Mouse (Mus musculus) forebrain, embryonic 14.5 days (tissue): ENCODE results near the gene Lmntd1. TPM values are rescaled to one million over a fixed set of nuclear protein-coding genes. Genes with fewer than 3 reads are reported as not detected.

Experiments
- ATAC-seq: fragments of 200-750 bp; cut with Nextera tagmentation; 2 replicates; pipeline ENCODE4 v1.8.0; 2017; ENCODE audit warnings: mild to moderate bottlenecking, moderate library complexity
- DNase-seq: peaks from one replicate; pipeline ENCODE4 v3.0.0-alpha.2; 2015; ENCODE audit warnings: low spot score
- H3K27ac ChIP-seq: fragments of 300-500 bp; sonication (generic); 2 replicates; pipeline ENCODE4 v1.5.1; 2014; ENCODE audit warnings: low read depth, mild to moderate bottlenecking, control low read depth, low read length, moderate library complexity
- H3K27me3 ChIP-seq: fragments of 300-500 bp; sonication (generic); replicated peaks from 2 replicates; pipeline ENCODE4 v1.6.1; 2014; ENCODE audit warnings: low read length, control low read depth, mixed read lengths; ENCODE audit not compliant: control insufficient read depth, insufficient read depth
- H3K36me3 ChIP-seq: fragments of 300-500 bp; sonication (generic); 2 replicates; pipeline ENCODE4 v1.6.1; 2014; ENCODE audit warnings: low read length, control low read depth; ENCODE audit not compliant: control insufficient read depth, insufficient read depth
- H3K4me1 ChIP-seq: fragments of 300-500 bp; sonication (generic); 2 replicates; pipeline ENCODE4 v1.6.1; 2014; ENCODE audit warnings: antibody characterized with exemption, low read length, control low read depth; ENCODE audit not compliant: control insufficient read depth, insufficient read depth
- H3K4me2 ChIP-seq: fragments of 300-500 bp; sonication (generic); 2 replicates; pipeline ENCODE4 v1.6.1; 2014; ENCODE audit warnings: mild to moderate bottlenecking, control low read depth, low read length
- H3K4me3 ChIP-seq: fragments of 300-500 bp; sonication (generic); 2 replicates; pipeline ENCODE4 v1.5.1; 2014; ENCODE audit warnings: low read depth, low read length, control low read depth
- H3K9ac ChIP-seq: fragments of 300-500 bp; sonication (generic); 2 replicates; pipeline ENCODE4 v1.6.1; 2014; ENCODE audit warnings: mild to moderate bottlenecking, low read length, control low read depth, moderate library complexity
- H3K9me3 ChIP-seq: fragments of 300-500 bp; sonication (generic); replicated peaks from 2 replicates; pipeline ENCODE4 v1.6.1; 2016; ENCODE audit warnings: low read length, control low read depth, mixed read lengths; ENCODE audit not compliant: control insufficient read depth
- WGBS: fragments of 180-500 bp; shearing (Covaris S2); extraction: QIAGEN DNeasy Blood & Tissue Kit; methylation state at CpG from one replicate; pipeline ENCODE4 v1.1.7; 2014; 5-methylcytosine and 5-hydroxymethylcytosine counted together
- polyA plus RNA-seq: library from polyadenylated mRNA; unstranded; fragments of >200 nt; fragmentation: Nextera tagmentation; extraction: Ambion mirVana; gene quantifications from 2 replicates; pipeline ENCODE4 v1.2.1, GENCODE M21; 2014

Lmntd1 gene
- polyA plus RNA-seq, 1 experiment from 2014 or later, result 0.93 TPM

DNA sequence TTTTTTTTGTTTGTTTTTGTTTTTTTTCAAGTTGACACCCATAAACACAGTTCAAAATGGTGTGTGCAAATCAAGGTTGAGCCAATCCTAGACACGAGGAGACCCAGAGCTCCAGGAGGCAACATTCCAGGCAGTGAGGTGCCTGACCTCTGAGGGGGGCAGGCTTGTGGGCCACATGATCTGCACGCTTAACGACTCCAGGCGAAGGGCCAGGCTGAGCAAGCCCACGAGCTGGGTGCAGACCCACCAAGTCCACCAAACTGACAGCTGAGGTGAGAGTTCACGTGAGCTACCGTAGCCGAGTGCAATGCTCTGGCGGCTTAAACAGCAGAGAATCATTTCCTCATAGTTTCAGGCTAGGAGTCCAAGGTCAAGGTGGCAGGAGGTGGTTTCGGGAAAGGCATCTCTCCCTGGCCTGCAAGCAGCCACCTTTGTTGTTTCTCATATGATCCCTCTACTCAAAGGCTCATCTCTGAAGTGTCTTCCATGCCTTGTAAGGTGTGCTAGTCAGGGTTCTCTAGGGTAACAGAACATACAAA, 136.7 kb downstream of the Lmntd1 start:
- no peak overlapping the region for H3K9ac ChIP-seq
- H3K4me1 ChIP-seq, result peaks cover 5% of the 10 kb centered on the region; the same call in 1 of the 2 replicates
- DNase-seq (no peak), ATAC-seq (no peak)
- no peak overlapping the region for H3K4me2 ChIP-seq
- H3K27me3 ChIP-seq, result no peaks in the 10 kb centered on the region
- H3K4me3 ChIP-seq, result no peak overlapping the region
- no peak overlapping the region for H3K27ac ChIP-seq
- H3K36me3 ChIP-seq, result no peaks in the 10 kb centered on the region
- no peaks in the 10 kb centered on the region for H3K9me3 ChIP-seq
- WGBS, result 78% methylated on average over 10 of the region's 10 CpGs

- DNase-seq, result peak; percentile 67
- H3K27me3 ChIP-seq, result no peaks in the 10 kb centered on the region
- no peaks in the 10 kb centered on the region for H3K9me3 ChIP-seq
- peak; percentile 59 for ATAC-seq
- H3K4me2 ChIP-seq, result no peak overlapping the region
- WGBS, result 27% methylated on average over 11 of the region's 11 CpGs
- H3K4me1 ChIP-seq, result peaks cover 10% of the 10 kb centered on the region; the same call in 1 of the 2 replicates
- H3K36me3 ChIP-seq, result no peaks in the 10 kb centered on the region
- no peak overlapping the region for H3K4me3 ChIP-seq
- no peak overlapping the region for H3K9ac ChIP-seq
- H3K27ac ChIP-seq, result no peak overlapping the region
Measured at GRCm38 (mm10) chr6:145471638-145472247, 142.4 kb downstream of the Lmntd1 start.

DNA sequence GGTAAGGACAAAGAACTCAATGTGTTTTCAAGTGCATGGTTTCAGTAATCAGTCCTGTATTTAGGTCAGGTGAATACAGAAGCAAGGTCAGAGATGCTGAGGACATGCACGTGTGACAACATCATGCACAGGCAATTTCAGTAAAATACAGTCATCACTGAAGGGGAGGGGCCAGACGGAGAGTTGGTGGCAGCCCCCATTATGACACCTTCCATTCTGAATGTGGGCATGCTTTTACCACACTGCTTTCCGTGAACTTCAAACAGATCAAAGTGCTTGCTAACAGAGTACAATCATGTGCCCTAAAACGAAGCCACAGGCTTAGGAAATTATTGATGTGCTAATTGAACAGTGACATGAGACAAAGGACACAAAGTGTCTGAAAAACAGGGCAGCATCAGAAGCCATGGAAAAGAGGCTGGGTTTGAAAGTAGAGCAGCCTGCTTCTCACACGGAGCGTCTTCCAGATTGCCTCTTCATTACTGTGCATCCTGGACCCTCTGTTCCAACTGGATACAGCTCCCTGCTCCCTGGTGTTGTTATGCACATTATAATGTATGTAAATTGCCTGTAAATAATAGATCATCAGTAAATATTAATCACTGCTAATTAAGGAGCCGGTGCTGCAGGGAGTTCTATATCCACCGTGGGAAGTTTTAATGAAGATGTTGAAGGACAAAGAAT, 144.7 kb downstream of the Lmntd1 start:
- WGBS, result 18% methylated on average over 8 of the region's 8 CpGs
- Histone ChIP-seq H3K27ac (no peak overlapping the region; the same call in 1 of the 2 replicates), H3K36me3 (no peaks in the 10 kb centered on the region), H3K9ac (no peak overlapping the region), H3K4me3 (no peak overlapping the region), H3K27me3 (no peaks in the 10 kb centered on the region), H3K4me1 (peaks cover 10% of the 10 kb centered on the region; the same call in 1 of the 2 replicates), H3K4me2 (no peak overlapping the region), H3K9me3 (no peaks in the 10 kb centered on the region)
- peak; percentile 50 for DNase-seq
- ATAC-seq, result 0 out of 2 replicates have a peak, but pooled peaks have one; percentile 22

DNA sequence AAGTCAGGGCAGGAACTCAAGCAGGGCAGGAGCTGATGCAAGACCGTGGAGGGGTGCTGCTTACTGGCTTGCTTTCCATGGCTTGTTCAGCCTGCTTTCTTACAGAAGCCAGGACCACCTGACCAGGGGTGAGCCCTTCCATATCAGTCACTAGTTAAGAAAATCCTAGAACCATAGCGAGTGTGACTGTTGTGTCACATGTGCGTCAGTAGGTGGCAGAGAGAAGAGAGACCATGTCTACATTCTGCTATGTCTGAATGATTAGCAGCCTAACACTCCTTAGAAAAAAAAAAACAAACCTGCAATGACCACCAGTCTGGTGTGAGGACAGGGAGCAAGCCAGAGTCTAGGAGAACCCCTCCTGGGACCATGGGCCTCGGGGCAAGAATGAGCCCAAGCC, 150.1 kb downstream of the Lmntd1 start:
- H3K9ac ChIP-seq, result no peak overlapping the region
- DNase-seq, result no peak
- 88% methylated on average over 4 of the region's 4 CpGs for WGBS
- ATAC-seq, result no peak
- H3K4me3 ChIP-seq, result no peak overlapping the region
- no peaks in the 10 kb centered on the region for H3K27me3 ChIP-seq
- no peak overlapping the region for H3K4me2 ChIP-seq
- no peak overlapping the region for H3K27ac ChIP-seq
- no peaks in the 10 kb centered on the region for H3K9me3 ChIP-seq
- no peaks in the 10 kb centered on the region for H3K36me3 ChIP-seq
- no peaks in the 10 kb centered on the region for H3K4me1 ChIP-seq

GRCm38 (mm10) chr6:145462677-145463245, 151.4 kb downstream of the Lmntd1 start:
- Histone ChIP-seq H3K36me3 (no peaks in the 10 kb centered on the region), H3K4me2 (no peak overlapping the region), H3K4me1 (no peaks in the 10 kb centered on the region), H3K9ac (no peak overlapping the region), H3K4me3 (no peak overlapping the region), H3K27ac (no peak overlapping the region), H3K27me3 (no peaks in the 10 kb centered on the region), H3K9me3 (no peaks in the 10 kb centered on the region)
- DNase-seq (no peak), ATAC-seq (no peak)
- WGBS, result 87% methylated on average over 12 of the region's 12 CpGs

DNA sequence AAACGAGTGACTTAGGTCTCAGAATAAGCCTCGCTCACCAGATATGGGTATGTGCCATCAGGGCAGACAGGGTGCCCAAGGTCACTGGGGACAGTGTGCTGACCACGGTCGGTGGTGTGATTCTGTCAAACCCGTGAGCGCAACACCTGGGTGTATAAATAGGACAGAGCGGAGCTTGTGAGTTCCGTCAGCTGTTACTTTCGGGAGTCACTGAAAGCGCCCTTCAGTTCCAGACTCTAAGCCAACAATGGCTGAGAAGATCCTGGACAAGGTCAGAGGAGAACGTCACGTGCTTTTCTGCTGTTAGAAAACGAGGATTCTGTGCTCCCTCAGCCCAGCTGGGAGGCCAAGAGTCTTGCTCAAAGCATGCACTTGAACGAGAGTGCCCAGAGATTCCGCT, 157.1 kb downstream of the Lmntd1 start:
- Histone ChIP-seq H3K36me3 (no peaks in the 10 kb centered on the region), H3K9ac (no peak overlapping the region), H3K4me1 (no peaks in the 10 kb centered on the region), H3K27me3 (no peaks in the 10 kb centered on the region), H3K4me2 (no peak overlapping the region), H3K4me3 (no peak overlapping the region), H3K27ac (no peak overlapping the region), H3K9me3 (no peaks in the 10 kb centered on the region)
- WGBS, result 86% methylated on average over 15 of the region's 15 CpGs
- ATAC-seq (no peak), DNase-seq (no peak)

DNA sequence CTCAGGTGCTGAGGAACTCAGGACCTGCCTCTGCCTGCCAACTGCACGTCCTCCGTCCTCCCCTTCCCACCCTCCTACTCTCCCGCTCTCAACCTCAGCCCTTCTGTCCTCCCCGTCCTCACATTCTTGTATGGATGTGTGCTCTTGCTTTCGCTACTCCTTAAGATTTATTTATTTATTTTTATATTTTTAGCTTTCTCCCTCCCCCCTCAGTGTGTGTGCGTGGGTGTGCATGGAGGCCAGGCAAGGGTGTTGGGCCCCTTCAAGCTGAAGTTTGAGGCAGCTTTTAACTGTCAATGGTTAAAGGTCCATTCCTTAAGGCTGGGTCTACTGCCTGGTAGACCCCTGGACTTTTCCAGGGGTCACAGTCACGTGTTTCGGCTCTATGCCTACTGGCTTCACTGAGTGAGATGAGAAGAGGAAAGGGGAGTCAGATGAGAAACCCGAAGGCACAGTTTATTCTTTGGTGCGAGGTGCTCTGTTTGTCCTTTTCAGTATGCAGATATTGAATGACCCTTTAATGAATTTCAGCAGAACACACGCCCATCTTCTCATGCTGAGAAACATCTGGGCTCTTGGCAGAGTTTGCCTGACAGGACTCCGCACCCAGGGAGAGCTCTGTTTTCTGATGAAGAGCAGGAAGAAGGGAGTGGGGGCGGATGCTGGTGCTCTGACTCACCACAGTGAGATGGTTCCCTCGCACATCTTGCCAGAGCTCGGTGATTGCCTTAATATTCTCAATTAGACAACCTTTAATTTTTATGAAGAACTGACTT, 163.3 kb downstream of the Lmntd1 start:
- H3K4me2 ChIP-seq, result no peak overlapping the region
- no peaks in the 10 kb centered on the region for H3K4me1 ChIP-seq
- 81% methylated on average over 15 of the region's 15 CpGs for WGBS
- no peaks in the 10 kb centered on the region for H3K9me3 ChIP-seq
- DNase-seq (no peak), ATAC-seq (no peak)
- no peaks in the 10 kb centered on the region for H3K36me3 ChIP-seq
- no peak overlapping the region for H3K27ac ChIP-seq
- no peak overlapping the region for H3K4me3 ChIP-seq
- H3K27me3 ChIP-seq, result no peaks in the 10 kb centered on the region
- no peak overlapping the region for H3K9ac ChIP-seq

DNA sequence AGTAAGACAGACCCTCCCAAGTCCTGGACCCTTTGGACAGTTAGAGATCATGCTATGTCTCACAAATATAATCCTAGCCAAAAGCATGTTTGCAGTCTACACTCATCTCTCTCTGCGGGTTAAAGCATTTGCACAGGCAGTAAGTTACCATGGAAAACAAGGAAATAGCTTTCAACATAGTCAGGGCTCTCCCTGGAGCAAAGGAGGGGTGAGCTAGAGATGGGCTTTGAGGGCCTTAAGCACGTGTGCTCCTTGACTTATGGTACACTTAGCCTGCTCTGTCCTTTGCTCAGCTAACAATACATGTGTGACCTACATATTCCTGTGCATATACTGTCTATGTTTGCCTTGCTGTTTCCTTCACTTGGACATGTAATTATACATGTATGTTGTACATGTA, 165.8 kb downstream of the Lmntd1 start:
- 78% methylated on average over 2 of the region's 2 CpGs for WGBS
- Histone ChIP-seq H3K36me3 (no peaks in the 10 kb centered on the region), H3K27me3 (no peaks in the 10 kb centered on the region), H3K9me3 (no peaks in the 10 kb centered on the region), H3K27ac (no peak overlapping the region), H3K4me1 (no peaks in the 10 kb centered on the region), H3K9ac (no peak overlapping the region), H3K4me2 (no peak overlapping the region), H3K4me3 (no peak overlapping the region)
- ATAC-seq (no peak), DNase-seq (no peak)
